Mouse (Mus musculus) NIH3T3 (cell line): ENCODE results near the gene Cd48.
"Not testable (repeated sequence)": the region's sequence is repeated elsewhere in the genome, so short reads cannot be mapped to it uniquely, and the experiment has no call there.

Source experiments
- DNase-seq: peaks from one replicate; pipeline ENCODE4 v3.0.0-alpha.2; 2012; ENCODE audit warnings: low read depth

The Cd48 gene

DNA sequence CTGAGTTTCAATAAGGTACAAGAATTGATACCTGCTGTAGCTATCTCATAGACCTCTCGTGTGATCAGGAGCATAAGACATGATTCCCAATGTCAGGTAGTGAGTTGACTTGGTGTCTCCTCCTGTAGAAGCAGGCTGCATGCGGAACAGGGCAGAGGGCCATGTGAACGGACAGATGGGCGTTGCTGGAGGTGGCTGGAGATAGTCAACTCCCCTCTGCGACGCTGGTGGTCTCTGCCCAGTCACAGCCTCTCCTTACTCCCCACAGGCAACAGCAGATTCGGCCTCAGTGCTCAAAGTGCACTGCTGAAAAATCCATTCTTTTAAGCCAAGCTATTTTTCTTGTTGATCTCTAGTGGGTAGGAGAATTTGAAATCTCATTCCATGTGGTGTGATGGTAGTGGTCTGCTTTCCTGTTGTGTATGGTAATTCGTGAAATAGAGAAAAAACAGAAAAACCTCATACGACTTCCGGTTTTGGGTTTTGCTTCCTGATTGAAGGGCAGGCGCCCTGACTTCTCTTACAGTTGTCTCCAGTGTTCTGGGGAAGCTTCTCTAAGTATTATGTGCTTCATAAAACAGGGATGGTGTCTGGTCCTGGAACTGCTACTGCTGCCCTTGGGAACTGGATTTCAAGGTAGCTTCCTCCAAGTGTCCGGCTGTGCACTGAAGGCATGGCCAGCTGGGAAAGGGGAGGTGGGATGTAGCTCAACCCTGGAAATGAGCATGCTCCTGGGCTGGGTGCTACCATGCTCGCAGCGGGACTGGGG lies at the start of gene Cd48:
Gene Cd48, plus strand, starts transcription at position 479 of the 769 bp plus-strand sequence.
- no peak for DNase-seq

DNA sequence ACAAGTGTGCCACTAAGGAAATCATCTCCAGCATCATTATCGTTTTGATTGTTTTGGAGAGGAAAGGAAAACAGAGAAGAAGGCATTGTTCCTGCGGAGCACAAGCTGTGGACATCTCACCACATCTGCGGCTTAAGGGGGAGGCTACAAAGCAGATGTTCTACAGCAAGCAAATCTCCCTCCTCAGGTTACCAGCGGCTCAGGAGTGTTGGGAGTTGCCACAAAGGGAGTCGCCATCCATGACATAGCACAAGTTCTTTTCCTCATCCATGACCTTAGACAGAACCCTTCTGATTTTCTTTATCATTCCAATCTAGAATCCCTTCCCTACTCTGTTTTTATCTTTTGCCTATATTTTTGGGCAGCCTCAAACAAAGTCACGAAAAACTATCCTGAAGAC lies 46.1 kb upstream of the Cd48 start:
- DNase-seq = no peak

- DNase-seq = no peak
Measured at GRCm38 (mm10) chr1:171637101-171637500, 44.7 kb upstream of the Cd48 start.

DNA sequence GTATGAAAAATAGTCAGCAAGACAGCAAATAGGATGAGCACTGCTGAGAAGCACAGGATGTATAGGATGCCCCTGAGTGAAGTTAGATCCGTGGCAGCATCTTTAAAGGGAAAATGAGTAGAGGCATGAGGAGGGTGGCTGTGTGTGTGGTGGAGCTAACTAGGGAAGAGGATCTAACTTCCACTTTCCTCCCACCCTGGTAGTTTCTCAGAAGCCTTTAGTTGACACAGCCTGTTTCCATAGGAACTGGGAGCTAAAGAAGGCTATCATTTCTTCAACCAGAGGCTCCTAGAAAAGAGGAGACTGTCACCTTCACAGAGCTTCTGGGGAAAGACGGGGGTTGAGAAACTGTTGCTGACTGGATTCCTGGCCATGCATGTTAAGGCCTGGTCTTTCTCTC lies 43.1 kb upstream of the Cd48 start:
- no peak for DNase-seq

DNA sequence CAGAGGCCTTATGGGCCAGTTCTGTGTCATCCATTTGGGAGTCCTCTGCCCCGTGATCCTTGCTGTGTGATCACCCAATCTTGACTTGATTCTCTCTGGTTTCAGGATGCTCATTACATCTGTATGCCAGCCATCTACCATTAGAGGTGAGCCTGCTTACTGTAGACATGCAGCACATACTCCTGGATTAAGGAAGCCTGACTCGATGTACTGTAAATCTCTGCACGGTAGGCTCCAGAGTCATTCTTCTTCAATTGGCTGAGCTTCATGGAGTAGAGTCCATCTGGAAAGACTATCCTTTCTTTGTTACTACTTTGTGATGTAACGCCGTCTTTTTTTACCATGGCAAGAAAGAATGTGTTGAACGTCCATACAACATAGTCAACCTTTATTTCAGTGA lies 41.0 kb upstream of the Cd48 start:
- DNase-seq = no peak

GRCm38 (mm10) chr1:171643612-171644011 lies 38.2 kb upstream of the Cd48 start:
- DNase-seq = no peak

DNA sequence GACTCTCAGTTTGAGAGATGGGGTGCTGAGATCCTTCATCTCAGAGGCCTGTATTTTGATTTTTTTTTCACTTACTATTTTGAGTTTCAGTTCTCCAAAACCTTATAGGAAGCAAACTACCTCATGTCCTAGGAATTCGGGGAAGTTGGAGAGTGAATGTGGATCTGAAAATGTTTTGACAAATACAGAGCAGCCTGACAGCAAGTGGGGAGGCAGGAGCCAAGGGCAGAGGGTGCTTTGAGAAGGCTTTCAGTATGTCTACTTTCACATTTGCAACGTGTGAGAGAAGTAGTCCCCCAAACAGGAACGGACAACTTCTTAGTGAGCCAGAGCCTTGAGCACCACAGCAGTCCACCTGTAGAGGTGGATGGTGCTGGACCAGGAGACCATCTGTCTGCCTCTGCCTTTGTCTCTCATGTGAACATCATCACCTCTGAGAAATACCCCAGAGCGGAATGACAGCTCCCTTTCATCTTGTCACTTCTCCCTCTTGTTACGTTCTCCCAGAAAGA lies 35.3 kb upstream of the Cd48 start:
- DNase-seq = no peak

- no peak for DNase-seq
Measured at GRCm38 (mm10) chr1:171647716-171648115, 34.1 kb upstream of the Cd48 start.

DNA sequence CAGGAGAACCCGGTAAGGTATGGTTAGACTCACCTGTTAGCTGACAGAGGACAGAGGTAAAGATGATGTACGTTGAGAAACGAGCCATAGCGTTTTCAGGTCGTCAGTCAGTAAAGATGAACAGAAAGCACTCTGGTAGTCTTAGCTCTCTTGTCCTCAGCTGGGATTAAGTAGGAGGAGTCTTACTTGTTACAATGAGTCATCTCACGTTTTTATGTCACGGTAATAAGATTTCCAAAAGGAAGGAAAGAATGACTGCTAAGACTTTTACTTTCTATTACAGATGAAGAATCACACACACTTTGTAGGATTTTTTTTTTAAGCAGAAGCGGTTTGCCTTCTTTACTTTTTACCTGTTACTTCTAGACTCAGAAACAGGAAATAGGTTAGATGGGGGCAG lies 33.0 kb upstream of the Cd48 start:
- DNase-seq = no peak

DNA sequence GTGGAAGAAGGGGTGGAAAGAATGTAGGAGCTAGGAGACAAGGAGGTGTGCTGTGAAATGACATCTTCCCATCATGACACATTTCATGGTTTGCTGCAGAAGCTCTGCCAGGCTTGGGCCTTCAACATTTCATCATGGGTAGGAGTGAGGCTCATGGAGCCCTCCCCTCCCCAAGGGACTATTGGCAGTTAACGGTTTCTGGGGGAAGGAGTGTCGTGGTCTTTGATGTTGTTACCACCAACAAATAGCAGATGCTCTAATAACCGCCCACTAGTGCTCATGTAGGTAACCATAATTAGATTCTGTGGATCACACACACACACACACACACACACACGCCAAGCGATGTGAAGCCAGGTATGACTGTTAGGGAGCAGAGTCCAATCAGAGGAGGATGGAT lies 29.1 kb upstream of the Cd48 start, which contains the start of gene Slamf7:
Gene Slamf7, minus strand, starts transcription at position 302 of the 400 bp plus-strand sequence.
- DNase-seq = no peak

DNA sequence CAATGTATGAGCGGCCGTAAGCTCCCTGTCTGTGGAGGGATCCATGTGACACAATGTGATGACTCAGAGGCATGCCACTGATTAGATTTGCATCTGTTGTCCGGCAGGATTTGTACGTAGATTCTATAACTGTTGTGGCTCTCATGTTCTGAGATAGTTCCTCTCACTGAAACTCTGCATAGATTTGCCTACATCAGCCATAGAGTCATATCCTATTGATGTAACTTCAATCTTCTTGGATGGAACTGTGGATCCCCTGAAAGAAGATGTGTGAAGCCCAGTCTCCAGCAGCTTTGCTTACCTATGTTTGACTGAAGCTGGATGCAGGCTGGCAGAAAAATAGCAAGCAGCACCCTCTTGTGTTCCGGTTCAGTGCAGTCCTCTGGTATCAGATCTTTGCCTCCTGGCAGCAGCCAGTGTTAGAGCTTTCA lies 23.2 kb upstream of the Cd48 start:
- no peak for DNase-seq

- no peak for DNase-seq
Measured at GRCm38 (mm10) chr1:171660423-171660822, 21.4 kb upstream of the Cd48 start.

DNA sequence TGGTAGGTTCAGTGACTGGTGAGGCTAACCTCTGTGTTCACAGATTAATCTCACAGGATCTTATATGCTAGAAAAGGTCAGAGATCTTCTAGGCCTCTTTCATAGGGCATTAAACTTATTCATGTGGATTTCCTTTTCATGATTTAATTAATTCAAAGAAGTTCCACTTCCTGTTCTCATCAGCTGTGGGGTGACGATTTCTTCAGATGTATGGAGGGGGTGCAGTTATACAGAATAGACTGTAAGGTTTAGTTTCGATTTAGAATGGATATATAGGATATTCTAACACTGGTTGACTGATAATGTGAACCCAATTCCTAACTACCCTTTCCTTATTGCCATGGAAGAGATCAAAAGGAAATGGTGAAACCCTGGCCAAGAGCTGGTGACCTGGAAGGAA lies 20.3 kb upstream of the Cd48 start:
- no peak for DNase-seq

DNA sequence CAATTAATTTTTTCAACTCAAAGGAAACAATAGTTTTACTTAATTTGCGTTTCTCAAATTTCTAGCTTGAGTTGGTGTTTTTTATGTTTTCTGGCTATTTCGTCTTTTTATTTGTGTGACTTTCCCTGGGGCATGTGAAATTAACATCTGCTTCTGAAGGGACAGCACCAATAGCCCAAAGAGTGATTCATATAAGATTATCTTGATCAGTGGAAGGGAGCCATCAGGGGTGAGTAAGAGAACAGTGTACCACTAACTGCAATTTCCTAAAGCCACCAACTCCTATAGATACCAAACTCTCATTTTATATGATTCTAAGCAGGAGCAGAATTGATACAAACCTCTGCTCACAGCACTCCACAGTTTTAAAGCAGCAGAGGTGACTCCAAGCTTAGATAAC lies 18.1 kb upstream of the Cd48 start:
- DNase-seq = no peak

DNA sequence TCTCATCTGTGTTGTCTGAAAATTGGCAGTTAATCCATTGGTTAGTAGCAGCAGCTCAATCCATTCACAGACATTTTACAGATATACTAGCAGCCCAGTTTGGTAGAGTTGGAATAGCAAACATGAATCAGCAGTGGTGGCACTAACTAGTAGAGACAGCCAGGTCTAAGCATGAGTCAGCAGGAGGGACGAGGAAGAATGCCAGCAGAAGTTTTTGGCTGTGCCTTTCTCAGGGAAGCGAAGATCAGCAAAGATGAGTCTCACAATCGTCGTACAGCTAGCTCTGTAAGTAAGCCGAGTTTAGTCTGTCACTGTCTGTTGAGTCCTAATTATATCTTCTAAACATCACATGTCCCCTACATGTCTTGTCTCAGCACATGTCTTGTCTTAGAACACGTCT lies 15.5 kb upstream of the Cd48 start:
- no peak for DNase-seq

DNA sequence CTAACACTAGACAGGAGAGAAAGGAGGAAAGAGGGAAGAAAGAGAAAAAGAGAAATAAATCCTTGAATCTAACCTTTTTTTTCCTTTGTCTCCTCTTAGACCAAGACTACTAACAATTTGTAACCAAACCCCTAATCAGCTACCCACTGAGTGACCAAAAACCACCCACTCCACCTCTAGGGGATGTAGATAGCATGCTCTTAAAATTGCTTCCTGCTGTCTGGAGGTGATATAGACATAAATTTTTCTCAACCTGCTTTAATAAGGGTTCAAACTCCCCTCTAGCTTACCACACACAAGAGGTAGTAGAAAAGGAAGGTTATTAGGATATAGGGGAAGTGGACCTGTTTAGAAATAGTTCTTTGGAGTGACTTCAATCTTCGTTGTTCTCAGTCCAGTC lies 14.6 kb upstream of the Cd48 start:
- DNase-seq = no peak

DNA sequence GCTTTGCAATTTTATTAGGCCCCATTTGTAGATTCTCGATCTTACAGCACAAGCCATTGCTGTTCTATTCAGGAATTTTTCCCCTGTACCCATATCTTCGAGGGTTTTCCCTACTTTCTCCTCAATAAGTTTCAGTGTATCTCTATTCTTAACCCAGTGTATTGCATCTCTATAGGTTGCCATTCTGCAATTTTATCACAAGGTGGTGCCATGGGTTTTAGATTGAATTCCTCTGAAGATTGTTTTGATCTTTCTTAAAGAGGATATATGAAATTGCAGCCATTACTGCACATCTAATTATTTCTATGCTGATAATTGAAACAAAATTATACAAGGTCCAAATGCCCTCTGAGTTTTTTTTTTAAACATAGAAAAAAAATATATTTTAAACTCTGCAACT lies 9.4 kb upstream of the Cd48 start:
- not testable (repeated sequence) for DNase-seq

DNA sequence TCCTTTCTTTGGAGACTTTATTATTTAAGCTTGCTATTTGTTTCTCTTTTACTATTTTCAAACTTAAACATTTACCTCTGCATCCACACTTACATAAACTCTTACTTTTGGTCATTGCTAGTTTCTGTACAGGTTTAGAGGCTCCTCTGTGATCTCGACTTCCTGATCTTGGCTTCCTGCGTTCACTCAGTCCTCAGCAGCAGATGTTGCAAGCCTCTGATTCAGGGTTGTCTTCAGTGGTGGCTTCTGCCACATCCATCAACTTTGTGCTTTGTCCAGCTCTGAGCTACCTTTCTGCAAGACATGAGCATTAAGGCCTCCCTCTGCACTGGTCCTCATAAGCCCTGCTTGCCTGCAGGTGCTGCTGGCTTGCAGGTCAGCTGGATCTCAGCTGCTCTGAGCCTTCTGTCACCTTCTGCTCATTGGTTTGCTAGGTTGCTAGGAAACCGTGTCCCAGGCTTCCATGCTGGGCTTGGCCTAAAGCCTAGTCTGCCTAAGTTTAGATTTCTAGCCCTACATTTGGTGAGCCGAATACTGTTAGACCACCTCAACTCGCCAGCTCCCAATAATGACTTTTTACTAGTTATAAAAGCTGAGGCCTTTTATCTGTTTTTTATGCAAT lies 8.8 kb upstream of the Cd48 start:
- no peak for DNase-seq

- DNase-seq = no peak
Measured at GRCm38 (mm10) chr1:171674467-171674866, 7.3 kb upstream of the Cd48 start.

DNA sequence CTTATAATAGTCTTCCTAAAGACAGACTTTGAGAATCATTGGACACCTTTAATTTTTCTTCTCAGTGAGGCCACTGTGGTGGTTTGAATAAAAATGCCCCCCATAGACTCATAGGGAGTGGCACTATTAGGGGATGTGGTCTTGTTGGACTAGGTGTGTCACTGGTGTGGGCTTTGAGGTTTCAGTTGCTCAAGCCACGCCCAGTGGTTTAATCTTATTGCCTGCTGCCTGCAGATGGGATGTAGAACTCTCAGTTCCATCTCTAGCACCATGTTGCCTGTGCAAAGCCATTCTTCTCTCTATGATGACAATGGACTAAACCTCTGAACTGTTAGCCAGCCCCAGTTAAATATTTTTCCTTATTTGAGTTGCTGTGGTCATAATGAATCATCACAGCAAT lies 4.1 kb upstream of the Cd48 start:
- DNase-seq = no peak

DNA sequence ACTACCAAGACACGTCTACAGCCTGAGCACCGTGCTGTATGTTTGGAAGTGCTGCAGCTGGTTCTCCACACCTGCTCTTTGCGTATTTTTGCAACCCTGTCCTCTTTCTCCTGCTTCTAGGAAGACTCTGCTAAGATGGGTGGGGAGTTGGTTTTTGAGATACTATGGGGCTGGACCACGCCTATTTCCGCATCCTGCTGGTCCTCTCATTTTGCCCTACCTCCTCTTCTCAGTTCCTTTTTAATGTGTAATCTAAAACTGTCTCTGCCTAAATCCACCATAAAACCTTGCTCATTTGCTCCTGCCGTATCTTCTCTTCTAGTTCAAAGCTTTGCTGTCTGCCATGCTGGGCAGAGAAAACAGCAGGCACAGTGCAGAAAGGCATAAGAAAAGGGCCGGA lies 800 bp upstream of the Cd48 start:
- no peak for DNase-seq

GRCm38 (mm10) chr1:171684923-171685322 lies 3.1 kb downstream of the Cd48 start:
- DNase-seq = no peak

DNA sequence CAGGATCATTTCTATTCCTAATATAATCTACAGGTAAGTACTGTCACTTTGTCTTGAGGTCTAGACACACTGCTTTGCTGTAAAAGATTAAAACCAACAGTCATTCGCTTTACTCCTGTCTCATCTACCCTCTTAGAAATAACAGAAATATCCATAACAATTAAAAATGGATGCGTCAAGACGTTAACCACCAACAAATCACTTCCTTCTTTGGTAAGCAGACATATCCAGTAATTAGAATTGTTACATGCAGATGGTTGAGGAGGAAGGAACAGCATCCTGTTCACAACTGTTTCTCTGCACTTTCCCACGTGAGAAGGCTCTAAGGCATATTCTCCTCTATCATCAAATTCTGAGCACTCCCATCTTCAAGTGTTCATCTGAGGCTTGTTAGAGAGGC lies 5.5 kb downstream of the Cd48 start:
- no peak for DNase-seq

DNA sequence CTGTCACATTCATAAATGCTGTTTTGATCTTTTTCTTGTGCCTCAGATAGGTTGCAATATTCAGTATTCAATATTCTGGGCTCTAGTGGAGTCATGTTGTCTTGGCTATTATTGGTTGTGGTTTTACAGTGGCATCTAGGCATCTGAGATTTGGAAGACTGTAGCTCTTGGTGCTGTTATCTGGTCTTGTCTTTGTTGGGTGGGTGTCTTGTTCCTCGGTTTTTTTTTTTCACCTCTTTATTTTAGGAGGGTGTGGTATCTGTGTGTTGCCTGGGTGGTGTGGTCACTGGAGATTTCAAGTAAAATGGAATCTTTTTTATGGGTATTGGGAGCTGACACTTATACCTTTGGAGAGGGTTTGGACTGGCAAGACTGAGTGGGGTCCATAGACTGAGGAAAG lies 12.1 kb downstream of the Cd48 start:
- no peak for DNase-seq
